Mouse (Mus musculus) layer of hippocampus, adult 18-20 months (tissue): ENCODE data around the gene 2410131K14Rik. TPM values are rescaled to one million over a fixed set of nuclear protein-coding genes. Genes with fewer than 3 reads are reported as not detected.

Experiments used
- DNase-seq, 2 experiments: peaks; one replicate each; pipeline ENCODE4 v3.0.0; 2022; ENCODE audit warnings: low spot score in 2 of 2
- long read RNA-seq: library from polyadenylated mRNA; stranded (forward); transcript quantifications from one replicate; pipeline ENCODE4 v2.0.0, GENCODE M21; 2021
- total RNA-seq, 2 experiments: library from RNA; stranded (reverse); gene quantifications; 2 replicates each; pipeline ENCODE4 v1.2.3; 2021

Gene 2410131K14Rik
- total RNA-seq, result 10 to 100 TPM; 15.7 to 17.2 TPM
- long read RNA-seq, full-length matches to known transcripts, result 10 of 16 reads
- long read RNA-seq, partial matches to known transcripts, result 0 of 16 reads
- long read RNA-seq, other reads (novel, unspliced or antisense), result 6 of 16 reads

DNA sequence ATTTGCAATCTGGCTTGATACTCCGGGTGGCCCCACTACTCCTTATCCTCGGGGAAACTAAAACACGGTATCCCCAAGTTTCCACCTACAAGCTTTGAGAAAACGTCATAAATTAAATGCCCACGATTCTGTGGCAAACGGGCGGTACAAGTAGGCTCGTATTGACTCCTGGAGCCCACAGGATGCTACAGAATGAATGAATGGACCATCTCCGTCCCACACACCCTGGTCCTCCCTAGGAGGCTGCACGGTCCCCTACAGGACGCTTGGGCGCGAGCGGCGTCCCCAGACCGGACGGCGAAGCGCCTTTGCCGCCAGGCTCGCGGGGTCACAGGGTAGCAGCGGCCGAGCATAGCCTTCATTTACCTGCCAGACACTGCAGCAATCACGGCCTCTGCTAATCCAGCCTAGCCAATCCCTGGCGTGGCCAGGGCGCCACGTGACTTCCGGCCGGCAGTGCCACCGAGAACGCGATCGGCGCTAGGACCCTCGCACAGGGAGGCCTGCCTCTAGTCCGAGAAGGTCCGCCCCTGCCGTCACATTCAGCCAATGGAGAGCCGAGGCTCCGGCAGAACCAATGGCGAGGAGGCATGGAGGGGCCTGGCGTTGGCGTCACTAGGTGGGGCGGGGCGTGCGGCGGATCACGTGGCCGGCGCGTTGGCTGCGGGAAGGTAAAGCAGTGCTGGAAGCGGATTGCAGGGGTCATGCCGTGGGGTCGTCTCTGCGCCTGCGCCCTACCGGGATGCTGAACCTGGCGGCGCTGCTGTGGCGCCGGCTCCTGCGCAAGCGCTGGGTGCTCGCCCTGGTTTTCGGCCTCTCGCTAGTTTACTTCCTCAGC is at the start of gene 2410131K14Rik, which contains the start of gene Rnft2:
TSS of gene 2410131K14Rik (plus strand) at position 622 of the 838 bp plus-strand sequence.
TSS of gene Rnft2 (minus strand) at position 511 of the 838 bp plus-strand sequence.
- peak; percentile 100 for DNase-seq

DNA sequence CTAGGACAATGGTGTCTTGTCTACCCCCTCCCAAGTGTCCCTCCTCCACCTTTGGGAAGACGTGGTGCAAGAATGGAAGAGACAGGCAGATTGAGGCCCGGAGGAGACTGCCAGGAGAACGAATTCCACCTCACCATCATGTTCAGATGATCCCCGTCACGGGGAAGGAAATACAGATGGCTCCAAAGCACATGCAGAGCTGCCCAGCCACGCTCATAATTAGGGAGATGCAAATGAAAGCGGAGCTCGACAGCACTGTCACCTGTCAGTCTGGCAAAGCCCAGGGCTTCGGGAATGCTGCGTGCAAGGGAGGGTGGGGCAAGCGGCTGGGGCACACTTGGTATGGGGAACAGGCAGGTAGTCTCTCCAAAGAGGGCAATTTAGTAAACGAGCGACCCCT is 47.6 kb upstream of the 2410131K14Rik start:
- DNase-seq, result peak; percentile 32 to 40

DNA sequence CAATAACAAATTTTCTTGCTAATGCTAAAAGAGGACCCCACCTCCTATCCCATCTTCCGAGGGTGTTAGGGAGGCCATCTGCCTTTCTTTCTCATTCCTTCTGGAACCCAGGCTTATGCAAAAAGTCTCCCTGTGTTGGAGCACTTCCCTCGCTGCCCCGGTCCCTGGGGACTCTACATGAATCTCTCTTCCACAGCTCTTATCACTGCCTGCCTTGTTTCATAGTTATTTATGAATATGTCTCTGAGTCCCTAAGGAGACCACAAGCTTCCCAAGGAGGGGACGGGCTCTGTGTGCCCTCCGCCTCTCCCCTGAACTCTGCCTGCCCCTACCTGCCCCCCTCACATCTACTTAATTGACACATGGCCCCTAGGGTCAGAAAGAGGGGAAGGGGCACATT is 45.4 kb upstream of the 2410131K14Rik start:
- peak in 1 of 2 experiments; percentile 35 for DNase-seq

DNA sequence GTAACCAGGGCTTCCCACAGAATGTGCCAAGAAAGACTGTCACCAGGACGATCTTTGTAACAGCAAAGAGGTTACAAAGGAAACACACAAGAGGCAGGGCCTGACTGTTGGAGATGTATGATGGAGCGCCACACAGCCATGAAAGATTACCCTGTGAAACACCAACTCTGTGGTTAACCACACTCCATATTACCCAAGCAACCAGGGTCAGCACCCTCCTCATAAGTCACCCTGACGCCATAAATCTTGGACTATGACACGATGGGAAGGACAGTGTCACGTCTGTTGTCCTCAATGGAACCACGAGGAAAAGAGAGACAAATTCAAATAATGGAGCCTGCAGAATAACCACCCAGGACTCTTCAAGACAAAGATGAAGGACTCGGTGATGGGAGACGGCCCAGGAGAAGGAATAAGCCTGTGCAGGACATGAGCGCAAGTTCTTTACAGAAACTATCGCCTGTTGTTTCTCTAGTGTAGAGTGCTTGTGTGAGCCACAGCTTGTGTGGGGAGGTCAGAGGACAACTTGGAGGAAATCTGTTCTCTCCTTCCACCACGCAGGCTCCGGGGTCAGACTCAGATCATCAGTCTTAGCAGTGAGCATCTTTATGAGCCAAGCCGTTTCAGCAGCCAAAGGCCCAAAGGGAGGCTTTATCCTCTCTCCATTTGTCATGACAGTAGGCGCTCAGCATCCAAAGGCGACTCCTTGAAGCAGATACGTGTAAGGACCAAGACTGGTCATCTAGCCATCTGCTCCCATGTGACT is 40.2 kb upstream of the 2410131K14Rik start:
- no peak for DNase-seq

DNA sequence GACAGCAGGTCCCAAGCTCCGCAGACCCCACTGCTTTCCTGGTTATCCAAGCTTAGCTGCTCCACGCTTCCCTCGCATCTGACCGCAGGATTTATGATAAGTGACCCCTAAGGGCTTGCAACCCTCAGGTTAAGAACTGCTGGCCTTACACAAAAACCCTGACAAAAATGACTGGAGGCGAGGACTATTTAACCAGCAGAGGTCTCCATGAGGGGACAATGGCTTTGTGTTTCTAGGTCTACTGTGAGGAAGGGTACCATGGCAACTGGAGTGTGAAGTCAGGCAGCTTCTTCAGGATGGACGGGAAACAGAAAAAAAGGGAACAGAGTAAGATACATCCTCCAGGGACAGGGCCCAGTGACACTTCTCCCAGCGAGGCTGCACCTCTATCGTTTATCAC is 39.2 kb upstream of the 2410131K14Rik start:
- DNase-seq, result no peak

DNA sequence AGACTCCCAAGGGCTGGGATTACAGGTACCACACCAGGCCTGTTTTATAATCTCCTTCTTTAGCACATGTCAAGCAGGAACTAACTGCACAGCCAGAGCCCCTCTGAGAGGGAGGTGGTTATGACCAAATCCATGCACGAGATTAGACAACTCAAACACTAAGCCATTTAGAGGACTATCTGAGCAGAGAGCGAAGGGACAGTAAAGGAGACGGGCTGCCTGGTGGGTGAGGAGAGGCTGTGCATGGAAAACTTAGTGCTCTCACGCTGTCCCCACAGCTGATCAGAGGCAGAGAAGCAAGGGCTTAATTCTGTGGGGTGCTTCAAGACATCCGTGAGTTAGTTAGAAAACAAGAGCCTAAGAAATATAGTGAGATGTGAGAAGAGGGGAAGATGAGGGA is 31.0 kb upstream of the 2410131K14Rik start:
- no peak for DNase-seq

DNA sequence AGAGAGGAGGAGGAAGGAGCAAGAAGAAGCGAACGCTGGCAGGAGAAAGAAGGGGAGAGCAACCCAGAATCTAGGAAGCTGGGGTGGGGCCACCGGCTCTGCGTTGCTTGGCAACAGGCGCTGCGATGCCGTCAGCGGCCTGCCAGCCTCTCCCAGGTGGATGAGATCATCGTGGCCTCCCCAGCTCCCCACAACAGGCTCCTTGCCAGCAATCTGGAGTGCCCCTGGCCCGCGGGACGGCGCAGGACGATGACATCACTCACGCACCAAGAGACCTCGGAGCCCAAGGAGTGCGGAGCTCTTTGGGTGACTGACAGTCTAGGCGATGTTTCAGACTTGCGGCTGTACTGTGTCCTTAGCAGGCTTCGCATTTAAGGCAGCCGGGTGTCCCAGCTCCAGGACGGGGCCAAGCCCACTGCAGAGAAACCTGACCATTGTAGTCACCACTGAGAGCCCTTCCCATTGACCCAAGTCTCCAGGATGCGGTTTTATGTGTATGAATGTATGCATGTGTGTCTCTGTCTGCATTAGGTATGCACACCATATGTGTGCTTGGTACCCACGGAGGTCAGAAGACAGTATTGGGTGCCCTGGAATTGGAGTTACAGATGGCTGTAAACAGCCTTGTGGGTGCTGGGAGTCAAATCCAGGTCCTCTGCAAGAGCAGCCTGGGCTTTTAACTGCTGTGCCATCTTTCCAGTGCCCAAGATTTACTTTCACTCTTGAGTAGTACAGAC is 30.4 kb upstream of the 2410131K14Rik start:
- DNase-seq, result peak; percentile 76 to 81

DNA sequence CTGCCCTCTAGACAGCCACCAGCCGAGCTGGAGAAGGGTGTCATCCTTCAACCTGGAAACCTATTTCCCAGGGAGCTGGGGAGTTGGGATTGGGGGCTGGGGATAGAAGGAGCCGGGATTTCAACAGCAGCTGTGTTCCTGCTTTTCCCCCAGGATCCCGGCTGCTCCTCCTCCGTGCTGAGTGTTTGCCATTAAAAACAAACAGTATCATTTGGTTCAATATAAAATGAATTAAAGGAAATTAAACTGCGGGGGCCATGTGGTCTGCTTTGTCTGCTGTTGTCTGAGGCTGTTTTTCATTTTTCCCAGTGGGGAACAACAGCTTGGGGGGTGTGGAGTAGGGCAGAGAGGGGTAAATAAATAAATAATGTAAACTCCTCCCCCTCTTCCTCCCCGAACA is 27.6 kb upstream of the 2410131K14Rik start:
- peak; percentile 70 to 81 for DNase-seq

DNA sequence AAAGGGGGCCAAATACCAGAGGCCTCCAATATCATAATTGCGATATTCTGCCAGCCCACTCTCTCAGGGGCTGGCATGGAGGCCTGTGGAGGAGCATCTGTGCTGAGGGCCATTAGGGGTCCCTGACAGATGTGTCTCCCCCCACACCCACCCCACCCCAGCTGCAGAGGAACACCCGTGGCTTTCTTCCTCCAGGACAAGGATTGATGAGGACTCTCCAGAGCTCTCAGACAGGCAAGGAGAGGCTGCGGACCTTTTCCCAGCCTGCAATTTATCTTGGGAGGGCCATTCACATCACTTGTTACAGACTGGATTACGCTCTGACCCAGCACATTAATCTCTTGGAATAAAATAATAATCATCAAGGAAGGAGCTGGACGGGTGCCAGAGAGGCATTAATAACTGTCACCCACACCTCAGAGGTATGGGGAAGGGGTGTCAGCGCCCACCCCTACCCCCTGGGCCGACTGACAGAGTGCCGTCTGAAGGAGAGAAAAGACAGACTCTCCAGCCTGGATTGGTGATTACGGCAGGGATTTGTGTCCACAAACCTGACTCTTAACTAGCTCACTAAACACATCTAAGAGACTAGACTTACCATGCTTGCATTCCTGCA is 21.8 kb upstream of the 2410131K14Rik start:
- no peak for DNase-seq

DNA sequence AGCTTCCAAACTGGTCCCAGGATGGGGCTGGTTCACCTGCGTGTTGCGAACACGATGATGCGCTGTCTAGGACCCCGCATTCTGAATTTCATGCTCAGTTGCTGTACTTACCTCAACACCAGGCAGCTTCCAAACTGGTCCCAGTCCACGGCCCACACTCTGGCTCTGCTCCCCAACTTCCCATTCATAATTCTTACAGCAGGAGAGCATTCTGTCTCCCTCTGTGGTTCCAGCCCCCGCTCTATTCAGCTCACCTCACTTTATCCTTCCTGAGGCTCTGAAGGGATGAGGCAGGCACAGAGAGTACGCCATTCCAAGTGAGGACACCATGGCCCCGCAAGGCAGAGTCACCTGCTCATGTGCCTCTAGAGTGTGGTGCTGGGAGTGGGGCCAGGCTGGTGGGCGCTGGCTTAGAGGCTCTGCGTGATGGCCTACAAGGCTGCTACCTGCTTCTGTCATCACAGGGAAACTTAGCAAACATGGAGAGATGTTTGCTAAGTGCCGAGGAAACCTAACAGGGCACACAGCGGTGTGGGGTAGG is 14.9 kb upstream of the 2410131K14Rik start:
- peak; percentile 46 to 73 for DNase-seq

DNA sequence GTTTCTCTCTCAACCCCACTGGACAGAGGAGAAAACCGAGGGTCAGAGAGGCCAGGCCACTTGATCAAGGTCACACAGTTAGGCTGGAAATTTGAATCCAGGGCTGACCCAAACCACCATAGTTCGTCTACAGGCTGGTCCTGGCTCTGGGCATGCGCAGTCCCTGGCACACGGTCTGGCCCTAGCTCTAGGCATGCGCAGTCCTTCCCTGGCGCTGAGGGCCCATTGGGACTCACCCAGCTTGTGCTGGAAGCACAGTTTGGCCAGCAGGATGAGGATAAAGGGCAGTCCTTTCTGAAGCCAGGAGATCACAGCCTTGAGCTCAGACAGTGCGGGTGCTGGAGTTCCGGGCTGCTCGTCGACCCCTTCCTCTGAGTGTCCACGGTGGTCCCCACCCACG is 8.1 kb upstream of the 2410131K14Rik start:
- peak in 1 of 2 experiments; percentile 47 for DNase-seq

DNA sequence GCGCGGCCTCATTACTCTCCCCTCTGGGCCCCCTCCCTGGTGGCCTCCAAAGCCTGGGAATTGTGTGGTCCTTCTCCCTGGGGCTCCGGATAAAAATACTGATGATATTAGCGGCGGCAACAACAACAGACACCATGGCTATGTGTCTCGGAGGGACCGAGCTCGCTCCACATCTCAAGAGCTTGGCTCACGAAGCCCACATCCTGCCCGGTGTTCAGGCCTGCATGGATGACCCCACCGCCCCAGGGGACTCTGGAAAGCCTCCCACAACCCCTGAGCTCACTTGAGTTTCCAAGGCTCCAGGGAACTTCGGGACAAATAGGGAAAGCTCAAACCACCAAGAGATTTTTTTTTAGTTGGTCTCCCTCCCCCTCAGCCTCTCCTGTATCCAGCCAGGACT is 5.4 kb upstream of the 2410131K14Rik start:
- no peak for DNase-seq

DNA sequence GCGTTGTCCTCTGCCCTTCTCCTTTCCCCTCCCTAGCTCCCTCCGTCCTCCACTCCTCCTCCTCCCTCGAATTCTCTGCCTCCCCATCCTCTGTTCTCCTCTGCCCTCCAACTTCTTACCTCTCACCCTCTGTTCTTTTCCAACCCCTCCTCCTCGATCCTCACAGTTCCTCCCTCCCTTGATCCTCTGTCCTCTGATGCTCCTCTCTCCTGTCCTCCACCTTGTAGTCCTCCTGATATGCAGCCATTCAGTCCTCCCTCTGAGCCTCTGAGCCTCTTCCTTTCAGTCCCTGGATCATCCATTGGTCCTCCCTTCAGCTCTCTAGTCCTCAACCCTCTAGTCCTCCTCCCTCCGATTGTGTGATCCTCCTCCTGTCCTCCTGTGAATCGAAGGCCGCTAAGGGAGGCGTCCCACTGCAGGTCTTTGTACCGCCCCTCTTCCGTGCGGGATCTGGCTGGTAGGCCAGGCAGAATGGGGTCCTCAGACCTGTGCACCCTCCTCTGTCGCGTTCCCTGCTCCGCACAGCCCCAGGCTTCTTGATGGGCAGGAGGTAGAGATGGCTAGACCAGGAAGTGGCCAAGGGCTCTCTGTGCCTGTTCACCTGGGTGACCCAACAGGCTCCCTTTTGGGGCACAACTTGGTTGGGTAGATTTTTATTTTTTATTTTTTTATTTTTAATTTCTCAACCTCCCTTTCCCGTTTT is 730 bp downstream of the 2410131K14Rik start:
- no peak for DNase-seq

DNA sequence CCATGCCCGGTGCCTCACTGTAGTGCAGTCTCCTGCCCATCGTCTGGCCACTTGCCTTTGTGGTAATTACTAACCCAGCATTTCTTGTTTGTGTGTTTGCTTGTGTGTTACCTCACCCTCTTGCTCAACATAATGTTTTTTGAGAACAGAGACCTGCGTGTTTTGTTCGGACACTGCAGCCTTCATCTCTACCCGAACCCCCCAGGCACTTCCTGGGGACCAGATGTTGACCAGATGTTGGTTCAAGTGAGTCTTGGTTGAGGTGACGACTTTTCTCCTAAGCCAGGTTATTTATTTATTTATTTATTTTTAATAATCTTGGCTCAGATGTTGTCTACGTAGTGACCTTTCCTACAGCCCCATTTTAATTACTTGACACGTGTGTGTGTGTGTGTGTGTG is 2.4 kb downstream of the 2410131K14Rik start:
- no peak for DNase-seq

DNA sequence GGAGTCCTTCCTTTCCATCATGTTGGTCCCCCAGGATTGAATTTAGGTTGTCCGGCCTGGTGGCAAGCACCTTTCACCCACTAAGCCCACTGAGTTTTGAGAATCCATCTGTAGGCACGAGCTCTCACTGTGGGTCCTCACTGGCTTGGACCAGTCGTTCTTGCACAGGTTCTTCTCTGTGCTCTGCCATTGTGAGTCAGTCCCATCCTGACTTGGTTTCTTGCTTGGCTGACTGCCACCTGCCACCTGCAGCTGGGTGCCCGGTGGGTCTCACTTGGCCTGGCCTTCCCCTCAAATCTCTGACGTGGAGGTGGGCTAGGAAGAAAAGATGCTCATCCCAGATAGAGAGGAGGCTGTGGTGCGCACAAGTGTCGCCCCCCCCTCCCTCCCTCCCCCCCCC is 6.0 kb downstream of the 2410131K14Rik start:
- DNase-seq, result no peak

DNA sequence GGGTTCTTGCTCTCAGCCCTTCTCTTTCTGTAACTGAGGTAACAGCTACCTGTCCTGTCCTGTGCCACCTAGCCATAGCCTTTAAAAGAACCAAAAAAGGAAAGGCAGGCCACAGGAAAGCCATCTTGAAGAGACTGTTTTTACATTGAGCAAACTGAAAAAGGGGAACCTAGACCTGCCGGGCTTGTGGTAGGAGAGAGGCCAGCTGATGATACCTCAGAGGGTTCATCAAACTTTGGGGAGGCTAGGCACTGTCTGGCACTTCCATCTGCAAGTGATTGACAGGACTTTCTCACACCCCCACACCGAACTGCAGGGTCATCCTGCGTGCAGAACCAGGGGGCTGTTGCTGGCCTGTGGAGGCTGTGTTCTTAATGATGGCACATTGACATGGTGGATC is 8.5 kb downstream of the 2410131K14Rik start:
- DNase-seq, result no peak

DNA sequence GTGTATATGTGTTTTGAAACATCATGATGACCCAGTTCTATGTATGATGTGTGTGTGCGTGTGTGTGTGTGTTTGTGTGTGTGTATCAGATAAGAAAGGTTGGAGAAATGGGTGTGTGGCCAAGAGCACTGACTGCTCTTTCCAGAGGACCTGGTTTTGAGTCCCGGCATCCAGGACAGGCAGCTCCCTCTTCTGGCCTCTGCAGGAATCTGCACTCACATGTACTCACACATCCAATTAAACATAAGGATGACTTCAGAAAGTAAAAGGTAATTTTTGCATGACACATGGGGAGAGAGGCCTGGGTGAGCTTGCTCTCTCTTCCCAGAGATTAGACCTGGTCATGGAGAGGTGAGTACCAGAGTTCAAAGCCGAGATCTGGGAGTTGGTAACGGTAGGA is 12.0 kb downstream of the 2410131K14Rik start:
- DNase-seq, result no peak

DNA sequence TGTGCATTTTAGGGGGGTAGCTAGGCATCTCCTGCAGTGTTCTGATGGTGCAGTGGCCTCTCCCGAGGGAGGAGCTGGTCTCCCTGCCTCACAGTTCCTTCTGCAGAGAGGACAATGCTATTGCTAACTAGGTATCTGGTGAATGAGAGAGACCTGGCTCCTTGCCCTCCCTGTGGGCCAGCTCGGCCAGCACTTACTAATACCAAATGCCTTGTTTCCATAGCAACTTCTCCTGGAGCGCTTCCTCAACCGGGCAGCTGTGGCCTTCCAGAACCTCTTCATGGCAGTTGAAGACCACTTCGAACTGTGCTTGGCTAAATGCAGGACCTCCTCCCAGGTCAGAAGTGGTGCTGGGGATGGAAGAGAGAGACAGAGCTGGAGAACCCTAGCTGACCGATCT is 14.1 kb downstream of the 2410131K14Rik start:
- no peak for DNase-seq

DNA sequence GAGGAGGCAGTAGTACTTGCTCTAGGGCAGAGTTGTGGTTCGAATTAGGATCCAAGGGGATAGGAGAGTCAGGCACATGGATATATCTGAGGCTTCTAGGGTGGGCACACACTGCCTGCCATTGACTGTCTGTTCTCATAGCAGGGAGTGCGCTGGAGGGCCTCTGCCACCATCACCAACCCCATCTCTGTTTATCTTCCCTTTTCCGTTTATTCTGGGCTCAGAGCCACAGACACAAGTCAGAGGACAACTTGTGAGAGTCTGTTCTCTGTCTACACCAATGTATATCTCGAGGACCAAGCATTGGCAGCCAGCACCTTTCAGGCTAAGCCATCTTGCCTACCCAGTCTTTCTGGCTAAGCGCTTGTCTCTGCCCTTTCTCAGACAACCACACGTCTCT is 14.6 kb downstream of the 2410131K14Rik start:
- no peak for DNase-seq

DNA sequence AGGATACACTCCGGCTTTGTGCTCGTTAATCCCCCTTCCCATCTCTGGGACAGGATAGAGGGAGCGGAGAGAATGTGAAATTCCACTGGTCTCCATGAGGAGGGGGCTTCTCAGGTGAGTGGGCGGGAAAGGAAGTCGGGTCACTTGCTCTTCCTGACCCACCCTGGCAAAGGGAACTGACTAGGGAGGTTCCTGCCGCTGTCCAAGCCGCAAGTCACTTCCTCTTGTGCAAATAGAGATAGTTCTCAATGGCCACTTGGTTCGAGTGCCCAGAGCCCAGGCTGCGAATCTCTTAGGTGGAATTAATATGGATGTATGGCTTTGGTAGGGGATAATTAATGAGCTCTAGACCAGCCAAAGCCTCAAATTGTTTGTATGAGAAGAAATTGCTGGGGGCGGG is 15.0 kb downstream of the 2410131K14Rik start:
- no peak for DNase-seq
